Mouse (Mus musculus): ENCODE data around the gene Gcdh. TPM values are rescaled to one million over a fixed set of nuclear protein-coding genes. Genes with fewer than 3 reads are reported as not detected.
A peak's percentile ranks its signal among the peaks of the same experiment; 100 is the strongest.

Gcdh gene
- total RNA-seq (2014; fragmentation: Nextera tagmentation) (17.7 and 26.6 TPM in 2 replicates), total RNA-seq (2017) (35.2 and 45.8 TPM in 2 replicates), polyA plus RNA-seq (2012) (66.4 and 69.8 TPM in 2 replicates)

- Histone ChIP-seq H3K9me3 (replicated peaks) (no peaks in the 10 kb centered on the region), H3K36me3 (replicated peaks) (peaks cover 51% of the 10 kb centered on the region), H3K4me1 (ENCODE audit: insufficient read depth, low read depth, low read length) (peaks cover 66% of the 10 kb centered on the region), H3K27me3 (ENCODE audit: insufficient read depth, low read length) (no peaks in the 10 kb centered on the region), H3K4me3 (ENCODE audit: low read depth, low read length) (peak within 1 kb of the TSS; percentile 88)
- ATAC-seq (ENCODE audit: extremely low read depth, insufficient number of reproducible peaks, low FRiP score, poor library complexity, severe bottlenecking): peak; percentile 96
- TF ChIP-seq GATA2 (IDR thresholded peaks at IDR 0.05; ENCODE audit: borderline replicate concordance, low read depth, low read length) (no peak), CTCF (IDR thresholded peaks at IDR 0.05; ENCODE audit: low read depth, low read length) (no peak), GATA1 (IDR thresholded peaks at IDR 0.05; ENCODE audit: borderline replicate concordance, low read length) (no peak), POLR2AphosphoS5 (IDR thresholded peaks at IDR 0.05; ENCODE audit: insufficient replicate concordance, low read depth, low read length) (no peak), TAL1 (conservative IDR thresholded peaks at IDR 0.05; ENCODE audit: low read depth, low read length) (no peak)
- peak; percentile 86 for DNase-seq (ENCODE audit: low spot score)
Measured at GRCm38 (mm10) chr8:84893709-84894134, at the start of gene Gcdh. Gene Gcdh, minus strand, starts transcription at chr8:84893921.

- Histone ChIP-seq H3K4me1 (ENCODE audit: insufficient read depth, low read depth, low read length) (peaks cover 24% of the 10 kb centered on the region), H3K36me3 (replicated peaks) (no peaks in the 10 kb centered on the region), H3K4me3 (ENCODE audit: low read depth, low read length) (peak overlapping the region; percentile 56; the same call in 1 of the 2 replicates), H3K27me3 (ENCODE audit: insufficient read depth, low read length) (peaks cover 59% of the 10 kb centered on the region), H3K9me3 (replicated peaks) (no peaks in the 10 kb centered on the region)
- DNase-seq (ENCODE audit: low spot score) (no peak), ATAC-seq (ENCODE audit: extremely low read depth, insufficient number of reproducible peaks, low FRiP score, poor library complexity, severe bottlenecking) (no peak)
- TF ChIP-seq TAL1 (conservative IDR thresholded peaks at IDR 0.05; ENCODE audit: low read depth, low read length) (no peak), GATA2 (IDR thresholded peaks at IDR 0.05; ENCODE audit: borderline replicate concordance, low read depth, low read length) (no peak)
Measured at GRCm38 (mm10) chr8:84937620-84938485, 44.1 kb upstream of the Gcdh start.

GRCm38 (mm10) chr8:84936962-84937546 lies 43.3 kb upstream of the Gcdh start, which contains the start of gene Mast1:
Gene Mast1, minus strand, starts transcription at chr8:84937359.
- H3K36me3 ChIP-seq (replicated peaks): no peaks in the 10 kb centered on the region
- ATAC-seq (ENCODE audit: extremely low read depth, insufficient number of reproducible peaks, low FRiP score, poor library complexity, severe bottlenecking) (no peak), DNase-seq (ENCODE audit: low spot score) (peak; percentile 31)

GRCm38 (mm10) chr8:84936041-84936961 lies 42.6 kb upstream of the Gcdh start:
- TF ChIP-seq GATA2 (IDR thresholded peaks at IDR 0.05; ENCODE audit: borderline replicate concordance, low read depth, low read length) (no peak), POLR2AphosphoS5 (IDR thresholded peaks at IDR 0.05; ENCODE audit: insufficient replicate concordance, low read depth, low read length) (no peak), TAL1 (conservative IDR thresholded peaks at IDR 0.05; ENCODE audit: low read depth, low read length) (no peak), GATA1 (IDR thresholded peaks at IDR 0.05; ENCODE audit: borderline replicate concordance, low read length) (no peak), CTCF (IDR thresholded peaks at IDR 0.05; ENCODE audit: low read depth, low read length) (no peak)
- DNase-seq (ENCODE audit: low spot score): no peak
- Histone ChIP-seq H3K9me3 (replicated peaks) (no peaks in the 10 kb centered on the region), H3K27me3 (ENCODE audit: insufficient read depth, low read length) (peaks cover 64% of the 10 kb centered on the region), H3K4me1 (ENCODE audit: insufficient read depth, low read depth, low read length) (peaks cover 24% of the 10 kb centered on the region), H3K4me3 (ENCODE audit: low read depth, low read length) (no peak overlapping the region), H3K36me3 (replicated peaks) (no peaks in the 10 kb centered on the region)
- ATAC-seq (ENCODE audit: extremely low read depth, insufficient number of reproducible peaks, low FRiP score, poor library complexity, severe bottlenecking): no peak

More at GRCm38 (mm10) chr8:84936962-84937546, 43.3 kb upstream of the Gcdh start, which contains the start of gene Mast1:
- H3K27me3 ChIP-seq (ENCODE audit: insufficient read depth, low read length): peaks cover 59% of the 10 kb centered on the region
- TF ChIP-seq GATA2 (IDR thresholded peaks at IDR 0.05; ENCODE audit: borderline replicate concordance, low read depth, low read length) (no peak), CTCF (IDR thresholded peaks at IDR 0.05; ENCODE audit: low read depth, low read length) (peak; percentile 32; the same call in 1 of the 2 replicates)
- H3K4me1 ChIP-seq (ENCODE audit: insufficient read depth, low read depth, low read length): peaks cover 24% of the 10 kb centered on the region
- no peaks in the 10 kb centered on the region for H3K9me3 ChIP-seq (replicated peaks)
- H3K4me3 ChIP-seq (ENCODE audit: low read depth, low read length): peak within 1 kb of the TSS; percentile 56; the same call in 1 of the 2 replicates

DNA sequence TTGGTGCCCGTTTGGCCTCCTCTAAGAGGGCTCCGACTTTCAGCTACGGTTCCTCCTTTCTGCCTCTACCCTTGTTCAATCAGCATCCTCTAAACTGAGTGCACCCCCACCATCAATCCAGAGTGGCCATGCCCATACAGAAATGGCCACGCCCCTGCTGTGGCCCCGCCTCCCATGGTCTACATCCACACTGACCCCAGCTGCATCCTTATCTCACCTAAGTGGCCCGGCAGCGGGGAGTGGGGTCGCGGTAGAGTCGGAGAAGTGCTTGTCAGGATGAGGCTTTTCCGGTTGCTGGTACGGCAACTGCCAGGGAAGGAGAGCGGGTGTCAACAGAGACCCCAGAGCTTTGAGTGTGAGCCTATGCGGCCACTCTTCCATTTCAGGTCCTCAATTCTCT lies 41.8 kb upstream of the Gcdh start:
- peaks cover 62% of the 10 kb centered on the region for H3K27me3 ChIP-seq (ENCODE audit: insufficient read depth, low read length)
- no peak for ATAC-seq (ENCODE audit: extremely low read depth, insufficient number of reproducible peaks, low FRiP score, poor library complexity, severe bottlenecking)

More for the DNA sequence above, 41.8 kb upstream of the Gcdh start:
- DNase-seq (ENCODE audit: low spot score): no peak
- TF ChIP-seq TAL1 (conservative IDR thresholded peaks at IDR 0.05; ENCODE audit: low read depth, low read length) (no peak), POLR2AphosphoS5 (IDR thresholded peaks at IDR 0.05; ENCODE audit: insufficient replicate concordance, low read depth, low read length) (no peak), CTCF (IDR thresholded peaks at IDR 0.05; ENCODE audit: low read depth, low read length) (no peak), GATA2 (IDR thresholded peaks at IDR 0.05; ENCODE audit: borderline replicate concordance, low read depth, low read length) (no peak), GATA1 (IDR thresholded peaks at IDR 0.05; ENCODE audit: borderline replicate concordance, low read length) (no peak)
- Histone ChIP-seq H3K4me3 (ENCODE audit: low read depth, low read length) (no peak overlapping the region), H3K9me3 (replicated peaks) (no peaks in the 10 kb centered on the region), H3K36me3 (replicated peaks) (no peaks in the 10 kb centered on the region), H3K4me1 (ENCODE audit: insufficient read depth, low read depth, low read length) (peaks cover 24% of the 10 kb centered on the region)
